Mouse (Mus musculus): Measurements from ENCODE around the gene Ssh3. TPM values are rescaled to one million over a fixed set of nuclear protein-coding genes. Genes with fewer than 3 reads are reported as not detected.
A peak's percentile ranks its signal among the peaks of the same experiment; 100 is the strongest.

Ssh3 gene
- polyA plus RNA-seq, 1 experiment from 2014 or later = 29.4 TPM

GRCm38 (mm10) chr19:4294381-4295097 lies 25.6 kb upstream of the Ssh3 start:
- ATAC-seq (ENCODE audit: insufficient number of reproducible peaks, low FRiP score, low TSS enrichment, low read depth) = no peak
- Histone ChIP-seq H3K36me3 (peaks cover 52% of the 10 kb centered on the region), H3K27ac (peak overlapping the region; percentile 47), H3K4me2 (no peak overlapping the region), H3K9me3 (no peaks in the 10 kb centered on the region), H3K9ac (no peak overlapping the region), H3K4me3 (no peak overlapping the region), H3K27me3 (no peaks in the 10 kb centered on the region), H3K4me1 (peaks cover 22% of the 10 kb centered on the region)
- WGBS = 70% methylated on average over 14 of the region's 14 CpGs

DNA sequence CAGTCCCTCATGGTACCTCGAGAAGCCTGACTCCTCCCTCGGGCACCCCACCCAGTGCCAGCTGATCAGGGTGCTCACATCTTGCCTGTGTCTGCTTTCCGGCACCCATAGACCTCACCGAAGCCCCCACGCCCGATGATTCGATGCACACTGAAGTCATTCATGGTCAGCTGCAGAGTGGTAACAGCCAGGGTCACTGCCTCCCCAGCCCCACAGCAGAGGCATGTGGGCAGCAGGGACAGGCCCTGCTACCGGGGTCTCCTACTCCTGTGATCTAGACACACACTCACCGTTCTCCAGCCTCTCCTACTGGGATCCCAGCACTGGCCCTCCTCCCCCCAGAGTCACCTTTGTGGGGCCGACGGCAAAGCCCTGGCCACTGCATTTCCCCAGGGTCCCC lies 22.2 kb upstream of the Ssh3 start:
- H3K27me3 ChIP-seq = no peaks in the 10 kb centered on the region
- WGBS = 89% methylated on average over 11 of the region's 11 CpGs
- H3K9me3 ChIP-seq = no peaks in the 10 kb centered on the region
- peaks cover 81% of the 10 kb centered on the region for H3K36me3 ChIP-seq
- H3K4me2 ChIP-seq = no peak overlapping the region
- ATAC-seq (ENCODE audit: insufficient number of reproducible peaks, low FRiP score, low TSS enrichment, low read depth) = no peak
- H3K27ac ChIP-seq = no peak overlapping the region
- H3K9ac ChIP-seq = no peak overlapping the region
- H3K4me3 ChIP-seq = no peak overlapping the region
- H3K4me1 ChIP-seq = peaks cover 7% of the 10 kb centered on the region

DNA sequence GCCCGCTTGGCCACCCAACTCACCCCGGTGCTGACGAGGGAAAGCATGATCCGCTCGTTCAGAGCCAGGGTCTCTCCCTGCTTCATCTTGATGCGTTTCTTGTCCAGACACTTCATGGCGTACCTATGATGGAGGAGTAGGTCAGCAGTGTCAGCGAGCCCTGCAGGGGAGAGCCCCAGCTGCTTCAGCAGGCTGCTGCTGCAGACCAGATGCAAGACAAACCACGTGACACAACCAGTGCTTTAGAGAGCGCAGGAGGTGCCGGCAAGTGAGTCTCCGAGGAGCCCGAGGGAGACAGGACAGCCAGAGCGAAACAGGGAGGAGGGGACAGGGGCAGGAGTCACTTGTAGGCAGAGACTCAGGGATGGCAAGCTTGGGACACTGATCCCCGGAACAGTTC lies 21.8 kb upstream of the Ssh3 start:
- ATAC-seq (ENCODE audit: insufficient number of reproducible peaks, low FRiP score, low TSS enrichment, low read depth) = no peak
- Histone ChIP-seq H3K27me3 (no peaks in the 10 kb centered on the region), H3K4me2 (no peak overlapping the region), H3K9ac (no peak overlapping the region), H3K27ac (no peak overlapping the region), H3K4me3 (no peak overlapping the region), H3K9me3 (no peaks in the 10 kb centered on the region), H3K36me3 (peaks cover 85% of the 10 kb centered on the region), H3K4me1 (peaks cover 7% of the 10 kb centered on the region)
- WGBS = 80% methylated on average over 15 of the region's 15 CpGs

DNA sequence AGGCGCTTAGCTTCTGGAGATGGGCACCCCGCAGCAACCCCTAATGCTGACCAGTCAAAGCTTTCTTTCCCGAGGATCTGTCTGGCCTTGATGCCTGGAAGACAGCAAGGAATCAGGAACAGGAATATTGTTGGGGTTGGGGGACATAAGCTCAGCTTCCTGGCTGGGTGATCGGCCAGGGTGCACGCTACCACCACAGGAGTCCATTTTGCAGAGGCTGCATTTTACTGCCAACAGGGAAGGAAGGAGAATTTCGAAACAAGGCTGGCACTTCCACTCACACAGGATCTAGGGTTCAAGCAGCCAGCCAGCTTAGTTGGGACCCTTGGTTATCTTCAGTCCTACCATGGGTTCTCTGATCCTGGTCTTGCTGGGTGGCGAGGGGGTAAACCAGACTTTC lies 14.7 kb upstream of the Ssh3 start:
- Histone ChIP-seq H3K9ac (no peak overlapping the region), H3K27me3 (no peaks in the 10 kb centered on the region), H3K36me3 (peaks cover 49% of the 10 kb centered on the region), H3K27ac (peak overlapping the region; percentile 38; the same call in 1 of the 2 replicates), H3K4me2 (peak overlapping the region; percentile 83), H3K4me1 (peaks cover 16% of the 10 kb centered on the region), H3K9me3 (no peaks in the 10 kb centered on the region), H3K4me3 (peak overlapping the region; percentile 63)
- ATAC-seq (ENCODE audit: insufficient number of reproducible peaks, low FRiP score, low TSS enrichment, low read depth) = no peak
- WGBS = 46% methylated on average over 7 of the region's 7 CpGs

GRCm38 (mm10) chr19:4282898-4283553 lies 14.0 kb upstream of the Ssh3 start, which contains the start of gene Ankrd13d:
TSS of gene Ankrd13d (minus strand) at chr19:4283137.
- Histone ChIP-seq H3K27me3 (no peaks in the 10 kb centered on the region), H3K36me3 (peaks cover 43% of the 10 kb centered on the region), H3K4me1 (peaks cover 16% of the 10 kb centered on the region), H3K4me3 (peak within 1 kb of the TSS; percentile 63), H3K27ac (peak within 1 kb of the TSS; percentile 57), H3K9ac (peak within 1 kb of the TSS; percentile 51), H3K4me2 (peak within 1 kb of the TSS; percentile 83), H3K9me3 (no peaks in the 10 kb centered on the region)
- peak; percentile 92 for ATAC-seq (ENCODE audit: insufficient number of reproducible peaks, low FRiP score, low TSS enrichment, low read depth)
- WGBS = under 1% methylated on average over 45 of the region's 50 CpGs

GRCm38 (mm10) chr19:4280425-4280824 lies 11.4 kb upstream of the Ssh3 start:
- H3K4me2 ChIP-seq = no peak overlapping the region
- H3K27me3 ChIP-seq = no peaks in the 10 kb centered on the region
- H3K9me3 ChIP-seq = no peaks in the 10 kb centered on the region
- no peak for ATAC-seq (ENCODE audit: insufficient number of reproducible peaks, low FRiP score, low TSS enrichment, low read depth)
- WGBS = 95% methylated on average over 9 of the region's 9 CpGs
- no peak overlapping the region for H3K4me3 ChIP-seq
- no peak overlapping the region for H3K9ac ChIP-seq
- H3K36me3 ChIP-seq = peaks cover 19% of the 10 kb centered on the region
- H3K27ac ChIP-seq = no peak overlapping the region
- H3K4me1 ChIP-seq = peaks cover 16% of the 10 kb centered on the region

DNA sequence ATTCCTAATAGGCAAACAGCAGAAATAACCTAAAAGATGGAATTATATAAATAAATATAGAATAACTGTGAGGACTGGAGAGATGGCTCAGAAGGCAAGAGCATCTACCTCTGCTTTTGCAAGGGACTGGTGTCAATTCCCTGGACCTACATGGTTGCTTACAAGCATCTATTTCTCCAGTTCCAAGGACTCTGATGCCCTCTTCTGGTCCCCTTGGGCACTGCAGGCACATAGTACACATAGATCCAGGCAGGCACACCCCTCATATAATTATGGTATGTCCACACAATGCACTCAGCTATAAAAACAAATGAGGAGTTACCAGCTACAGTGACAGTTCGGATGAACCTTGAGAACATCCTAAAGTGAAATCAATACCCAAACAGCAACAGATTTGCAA lies 10.5 kb upstream of the Ssh3 start:
- Histone ChIP-seq H3K4me3 (no peak overlapping the region), H3K27ac (no peak overlapping the region), H3K4me2 (no peak overlapping the region), H3K9ac (no peak overlapping the region), H3K4me1 (peaks cover 16% of the 10 kb centered on the region), H3K36me3 (peaks cover 18% of the 10 kb centered on the region; the same call in 1 of the 2 replicates), H3K9me3 (no peaks in the 10 kb centered on the region), H3K27me3 (no peaks in the 10 kb centered on the region)
- WGBS = 94% methylated on average over 1 of the region's 1 CpGs
- no peak for ATAC-seq (ENCODE audit: insufficient number of reproducible peaks, low FRiP score, low TSS enrichment, low read depth)

DNA sequence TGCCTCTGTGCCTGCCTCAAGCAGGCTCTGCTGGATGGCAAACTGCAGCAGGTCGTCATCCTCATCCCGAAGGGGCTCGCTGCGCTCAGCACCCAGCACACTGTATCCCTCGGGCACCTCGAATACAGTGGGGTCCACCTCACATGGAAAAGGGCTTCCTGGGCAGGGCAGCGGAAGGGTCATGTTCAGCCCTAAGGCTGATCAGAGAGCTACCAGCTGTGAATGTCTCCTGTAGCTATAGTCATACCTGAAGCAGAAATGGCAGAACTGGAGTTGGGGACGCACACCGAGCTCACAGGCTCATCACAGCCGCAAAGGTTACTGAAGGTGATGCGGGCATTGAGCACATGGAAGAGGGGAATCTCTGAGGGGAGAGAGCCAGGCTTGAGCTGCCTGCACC lies 2.0 kb upstream of the Ssh3 start:
- peaks cover 18% of the 10 kb centered on the region for H3K4me1 ChIP-seq
- H3K4me3 ChIP-seq = no peak overlapping the region
- ATAC-seq (ENCODE audit: insufficient number of reproducible peaks, low FRiP score, low TSS enrichment, low read depth) = no peak
- no peaks in the 10 kb centered on the region for H3K27me3 ChIP-seq
- peaks cover 20% of the 10 kb centered on the region for H3K36me3 ChIP-seq
- H3K9me3 ChIP-seq = no peaks in the 10 kb centered on the region
- no peak overlapping the region for H3K4me2 ChIP-seq
- 94% methylated on average over 11 of the region's 11 CpGs for WGBS
- H3K9ac ChIP-seq = no peak overlapping the region
- no peak overlapping the region for H3K27ac ChIP-seq

- Histone ChIP-seq H3K9me3 (no peaks in the 10 kb centered on the region), H3K27me3 (no peaks in the 10 kb centered on the region), H3K4me3 (no peak overlapping the region), H3K9ac (no peak overlapping the region), H3K36me3 (peaks cover 24% of the 10 kb centered on the region), H3K4me1 (peaks cover 18% of the 10 kb centered on the region), H3K27ac (no peak overlapping the region), H3K4me2 (no peak overlapping the region)
- 78% methylated on average over 6 of the region's 6 CpGs for WGBS
- ATAC-seq (ENCODE audit: insufficient number of reproducible peaks, low FRiP score, low TSS enrichment, low read depth) = no peak
Measured at GRCm38 (mm10) chr19:4270187-4270586, 1.2 kb upstream of the Ssh3 start.

GRCm38 (mm10) chr19:4265956-4266355 lies 3.0 kb downstream of the Ssh3 start:
- no peak overlapping the region for H3K4me2 ChIP-seq
- H3K4me1 ChIP-seq = peaks cover 25% of the 10 kb centered on the region
- no peak for ATAC-seq (ENCODE audit: insufficient number of reproducible peaks, low FRiP score, low TSS enrichment, low read depth)
- H3K27me3 ChIP-seq = no peaks in the 10 kb centered on the region
- no peak overlapping the region for H3K4me3 ChIP-seq
- H3K9ac ChIP-seq = no peak overlapping the region
- H3K27ac ChIP-seq = no peak overlapping the region
- H3K36me3 ChIP-seq = peaks cover 32% of the 10 kb centered on the region
- 68% methylated on average over 4 of the region's 4 CpGs for WGBS
- no peaks in the 10 kb centered on the region for H3K9me3 ChIP-seq

DNA sequence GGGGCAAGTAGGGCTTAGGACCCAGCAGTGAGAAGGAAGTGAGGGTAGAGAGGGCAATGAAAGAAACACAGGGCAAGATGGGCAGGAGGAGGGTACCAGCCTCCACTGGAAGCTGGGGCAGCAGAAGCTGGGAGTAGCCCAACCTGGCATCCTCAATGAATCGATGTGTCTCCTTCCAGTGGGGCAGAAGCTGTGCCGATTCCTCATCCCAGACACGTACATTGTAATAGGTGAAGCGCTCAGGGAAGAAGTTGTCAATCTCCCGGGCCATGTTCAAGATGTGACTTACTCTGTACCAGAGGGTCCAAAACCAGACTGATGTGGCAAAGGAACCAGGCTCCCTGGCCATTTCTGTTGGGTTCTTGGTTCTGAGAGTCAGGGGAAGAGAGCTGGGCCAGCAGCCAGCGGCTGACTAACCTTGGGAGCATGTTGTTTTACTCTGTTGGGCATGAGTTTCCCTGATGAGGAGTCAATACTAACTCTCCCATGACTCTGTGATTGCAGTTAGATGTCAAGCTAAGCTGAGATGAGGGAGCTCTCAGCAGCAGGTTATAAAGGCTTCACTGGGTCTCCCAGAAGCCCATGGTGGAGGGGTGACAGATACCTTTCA lies 4.7 kb downstream of the Ssh3 start:
- 93% methylated on average over 6 of the region's 6 CpGs for WGBS

DNA sequence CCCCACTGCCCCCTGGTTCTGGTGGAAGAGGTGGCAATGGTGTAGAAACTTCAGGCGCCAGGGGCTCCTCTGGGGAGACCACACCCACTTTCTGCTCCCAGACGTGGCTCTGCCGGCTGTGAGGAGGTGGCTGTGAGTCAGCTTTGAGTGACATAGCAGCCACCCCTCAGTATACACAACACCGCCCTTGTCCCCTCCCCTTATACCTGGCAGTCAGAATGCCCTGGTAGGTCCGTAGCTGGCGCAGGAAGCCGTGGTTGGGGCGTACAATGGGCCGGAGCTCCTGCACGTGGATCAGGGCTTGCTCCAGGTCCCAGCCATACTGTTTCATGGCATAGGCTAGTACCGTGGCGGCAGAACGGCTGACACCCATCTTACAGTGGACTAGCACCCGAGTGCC lies 5.3 kb downstream of the Ssh3 start:
- Histone ChIP-seq H3K4me1 (peaks cover 18% of the 10 kb centered on the region), H3K27me3 (no peaks in the 10 kb centered on the region), H3K36me3 (peaks cover 26% of the 10 kb centered on the region), H3K4me3 (no peak overlapping the region), H3K9ac (no peak overlapping the region), H3K27ac (no peak overlapping the region), H3K4me2 (no peak overlapping the region), H3K9me3 (no peaks in the 10 kb centered on the region)
- no peak for ATAC-seq (ENCODE audit: insufficient number of reproducible peaks, low FRiP score, low TSS enrichment, low read depth)
- 58% methylated on average over 14 of the region's 14 CpGs for WGBS

More for the DNA sequence above, 4.7 kb downstream of the Ssh3 start:
- Histone ChIP-seq H3K4me1 (peaks cover 23% of the 10 kb centered on the region), H3K4me3 (no peak overlapping the region), H3K36me3 (peaks cover 26% of the 10 kb centered on the region), H3K9me3 (no peaks in the 10 kb centered on the region), H3K9ac (no peak overlapping the region), H3K4me2 (no peak overlapping the region), H3K27me3 (no peaks in the 10 kb centered on the region), H3K27ac (no peak overlapping the region)
- no peak for ATAC-seq (ENCODE audit: insufficient number of reproducible peaks, low FRiP score, low TSS enrichment, low read depth)
